Mouse (Mus musculus) lung, postnatal 14 days (tissue): ENCODE data around the gene Zc3h8.

ENCODE experiments used
- DNase-seq: peaks from one replicate; pipeline ENCODE4 v3.0.0; 2021

The Zc3h8 gene

GRCm38 (mm10) chr2:128890661-128891335 lies 53.1 kb downstream of the Zc3h8 start:
- DNase-seq: no peak

- DNase-seq: no peak
Observed at GRCm38 (mm10) chr2:128887866-128888550, 55.9 kb downstream of the Zc3h8 start.

GRCm38 (mm10) chr2:128885225-128885811 lies 58.6 kb downstream of the Zc3h8 start:
- DNase-seq: no peak

GRCm38 (mm10) chr2:128881236-128881635 lies 62.6 kb downstream of the Zc3h8 start:
- peak; percentile 26 for DNase-seq
